Mouse (Mus musculus) ES-Bruce4 (cell line): ENCODE data around the gene Arnt2.

Experiments used
- CTCF ChIP-seq: IDR thresholded peaks from one replicate; pipeline ENCODE4 v1.8.1; 2011; ENCODE audit warnings: low read depth, low read length
- POLR2A ChIP-seq: IDR thresholded peaks from one replicate; pipeline ENCODE4 v1.8.1; 2011; ENCODE audit warnings: low read length; ENCODE audit not compliant: insufficient read depth

DNA sequence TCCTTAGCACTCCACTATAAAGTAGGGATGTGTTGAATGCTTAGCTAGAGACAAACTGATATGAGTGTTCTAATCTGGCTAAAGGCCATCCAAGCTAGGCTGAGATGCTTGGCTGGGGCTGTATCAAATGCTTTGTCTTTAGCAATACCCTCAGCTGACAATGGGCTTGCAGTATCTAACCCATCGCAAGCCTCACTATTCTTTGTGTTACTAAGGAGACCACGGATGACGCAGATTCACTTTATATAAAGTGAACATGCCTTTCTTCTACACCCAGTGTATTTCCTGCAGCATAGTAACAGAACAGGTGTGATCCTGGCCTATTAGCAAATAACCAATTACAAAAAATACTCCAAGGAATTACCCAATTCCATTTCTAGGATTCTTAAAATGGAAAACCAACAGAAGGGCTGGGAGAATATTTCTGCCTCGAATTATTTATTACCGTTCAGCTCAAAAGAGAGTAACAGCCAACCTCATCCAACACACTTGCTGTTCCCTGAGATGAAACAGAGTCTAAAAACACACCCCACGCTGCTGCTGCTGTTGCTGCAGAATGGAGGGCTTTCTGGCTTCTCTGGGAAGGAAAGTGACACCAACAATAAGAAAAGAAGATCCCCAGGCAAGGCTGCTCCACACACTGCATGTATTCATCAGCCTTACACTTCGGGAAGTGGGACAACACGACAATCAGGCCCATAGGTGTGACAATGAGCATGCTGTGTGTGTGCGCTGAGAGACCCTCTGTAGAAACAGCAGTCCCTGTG is 61.6 kb downstream of the Arnt2 start:
- no peak for TF ChIP-seq CTCF
- TF ChIP-seq POLR2A, result no peak
